Mouse (Mus musculus): Measurements from ENCODE around the gene Sorcs2.

The Sorcs2 gene

DNA sequence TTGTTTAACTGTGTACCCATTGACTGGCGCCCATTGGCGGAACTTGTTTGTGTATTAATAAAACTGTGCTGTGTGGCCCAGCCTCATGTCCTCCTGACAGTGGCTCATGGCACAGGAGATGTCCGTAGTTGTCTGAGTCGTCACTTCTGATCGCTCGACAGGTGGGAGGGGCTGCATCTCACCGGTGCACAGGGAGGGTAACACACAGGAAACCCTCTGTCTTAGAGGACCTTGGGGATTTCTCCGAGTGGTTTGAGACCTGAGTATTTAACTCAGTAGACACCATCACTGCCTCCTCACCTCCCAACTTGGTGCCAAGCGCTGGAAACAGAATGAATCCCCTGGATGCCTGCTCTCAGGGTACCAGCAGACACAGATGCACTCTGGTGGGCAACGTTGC lies 394.1 kb downstream of the Sorcs2 start:
- no peak for DNase-seq (ENCODE audit: low spot score)

DNA sequence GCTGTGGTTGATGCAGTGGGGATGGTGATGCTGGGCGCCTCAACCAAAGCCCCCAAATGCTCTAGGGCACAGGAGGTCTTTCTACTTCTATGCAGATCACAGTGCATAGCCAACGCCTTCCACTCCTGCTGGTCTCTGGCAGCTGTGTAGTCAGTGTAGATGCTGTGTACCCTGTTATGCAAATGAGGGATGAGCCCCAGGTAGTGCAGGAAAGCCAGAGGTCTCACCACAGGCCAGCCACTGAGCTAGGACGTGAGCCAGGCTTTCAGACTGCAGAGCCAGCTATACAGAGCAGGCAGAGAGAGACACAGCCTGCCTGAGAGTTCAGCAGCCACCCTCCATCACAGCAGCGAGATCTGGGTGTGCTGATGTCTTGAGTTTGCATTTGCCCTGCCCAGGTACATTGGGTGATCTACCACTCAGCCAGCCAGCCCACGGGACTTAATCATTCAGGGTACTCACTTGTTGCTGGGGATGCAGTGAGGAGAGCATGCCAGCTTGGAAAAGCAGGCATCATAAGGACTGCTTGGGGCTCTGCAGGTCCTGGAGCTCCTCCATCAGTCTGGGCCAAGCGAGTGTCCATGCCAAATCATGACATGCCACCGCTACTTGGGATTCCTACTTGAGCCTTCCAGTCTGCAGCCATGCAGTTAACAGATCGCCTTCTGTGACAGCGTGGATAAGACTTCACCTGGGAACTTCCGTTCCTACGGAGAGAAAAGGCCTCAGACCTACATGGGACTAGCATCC lies 407.8 kb downstream of the Sorcs2 start:
- DNase-seq (ENCODE audit: low spot score), result no peak

DNA sequence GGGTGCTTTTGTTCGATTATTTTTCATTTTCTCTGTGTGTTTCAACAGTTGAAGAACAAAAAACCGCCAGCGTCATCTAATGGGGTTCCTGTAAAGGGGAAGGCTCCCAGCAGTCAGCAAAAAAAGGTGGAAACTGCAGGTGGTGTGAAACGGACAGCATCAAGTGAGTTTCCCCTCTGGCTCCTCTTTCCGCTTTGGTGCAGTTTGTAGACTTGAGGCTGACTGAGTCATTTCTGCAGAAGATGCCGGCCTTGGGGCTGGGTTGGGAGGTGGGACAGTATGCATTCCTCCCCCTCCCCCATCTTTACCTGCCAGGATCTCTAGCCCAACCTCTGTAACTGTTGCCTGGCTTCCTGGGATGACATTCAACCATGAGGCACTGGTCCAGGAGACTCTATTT lies 408.4 kb downstream of the Sorcs2 start:
- DNase-seq (ENCODE audit: low spot score), result no peak

DNA sequence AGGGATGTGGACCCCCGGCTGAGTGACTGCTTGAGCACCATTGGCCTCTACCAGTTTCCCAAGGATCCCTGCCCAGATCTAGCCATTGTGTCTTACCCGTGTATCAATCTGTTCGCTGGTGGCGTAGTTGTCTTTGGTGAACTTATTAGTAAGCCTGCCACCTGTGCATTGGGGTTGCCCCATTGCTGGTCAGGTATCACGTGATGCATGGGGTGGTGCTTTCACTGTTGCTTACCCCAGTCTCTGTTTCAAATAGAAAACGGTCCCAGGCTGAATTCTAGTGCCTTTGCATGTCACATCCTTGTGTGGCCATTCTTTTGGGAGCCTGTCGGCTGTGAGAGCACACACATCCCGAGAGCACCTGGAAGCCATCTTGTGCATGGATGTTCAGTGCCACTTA lies 409.9 kb downstream of the Sorcs2 start:
- DNase-seq (ENCODE audit: low spot score), result no peak

DNA sequence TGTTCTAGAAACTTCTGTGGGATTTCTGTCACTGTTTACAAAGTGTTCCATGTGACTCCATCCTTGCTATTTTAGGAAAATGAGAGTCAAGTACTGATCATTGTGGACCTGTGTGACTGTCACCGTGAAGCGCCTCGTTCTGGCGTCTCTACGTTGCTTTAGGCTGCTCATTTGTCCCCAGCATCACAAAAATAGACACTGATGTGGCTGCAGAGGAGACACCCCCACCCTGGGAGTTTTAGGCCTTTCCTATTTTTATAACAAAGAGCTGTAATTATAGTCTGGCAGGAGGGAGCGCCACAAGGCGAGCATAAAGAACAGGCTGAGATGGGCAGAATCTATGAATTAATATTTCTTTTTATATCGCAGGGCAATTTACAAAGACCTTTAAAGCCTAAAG lies 412.3 kb downstream of the Sorcs2 start:
- no peak for DNase-seq (ENCODE audit: low spot score)

DNA sequence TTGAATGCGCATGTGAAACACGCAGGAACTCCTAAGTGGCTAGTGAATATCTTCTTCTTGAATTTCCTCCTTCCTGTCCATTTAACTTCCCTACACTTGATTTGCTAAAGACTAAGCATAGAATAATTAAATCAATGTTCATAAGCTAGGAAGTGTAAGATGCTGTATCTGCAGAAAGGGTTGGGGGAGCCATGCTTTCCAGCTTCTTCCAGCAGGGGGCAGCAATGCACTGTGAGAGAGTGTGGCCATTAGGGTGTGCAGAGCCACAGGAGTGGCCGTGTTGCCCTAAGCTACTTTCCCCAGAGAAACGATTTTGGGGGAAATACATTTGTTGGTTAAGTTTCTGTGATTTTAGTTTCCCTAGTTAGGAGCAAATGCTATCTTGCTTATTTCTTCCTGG lies 416.0 kb downstream of the Sorcs2 start:
- peak; percentile 64 for DNase-seq (ENCODE audit: low spot score)

DNA sequence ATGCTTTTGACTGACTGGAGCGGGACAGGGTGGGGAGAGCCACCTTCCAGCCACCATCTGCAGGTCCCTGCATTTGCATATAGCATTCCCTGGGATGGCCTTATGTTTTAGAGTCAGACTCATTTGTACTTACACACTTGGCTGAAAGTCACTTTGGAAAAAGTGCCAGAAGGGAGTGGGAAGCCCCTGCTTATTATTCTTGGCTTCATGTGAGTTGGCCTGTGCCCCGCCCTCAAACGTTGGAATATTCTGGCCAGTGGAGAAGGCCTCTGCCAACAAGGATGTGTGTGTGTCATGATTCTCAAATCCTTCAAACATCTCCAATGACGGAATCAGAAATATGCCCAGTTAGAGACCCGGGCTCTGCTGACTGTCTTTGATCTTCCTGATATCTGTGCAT lies 416.6 kb downstream of the Sorcs2 start:
- DNase-seq (ENCODE audit: low spot score), result no peak

DNA sequence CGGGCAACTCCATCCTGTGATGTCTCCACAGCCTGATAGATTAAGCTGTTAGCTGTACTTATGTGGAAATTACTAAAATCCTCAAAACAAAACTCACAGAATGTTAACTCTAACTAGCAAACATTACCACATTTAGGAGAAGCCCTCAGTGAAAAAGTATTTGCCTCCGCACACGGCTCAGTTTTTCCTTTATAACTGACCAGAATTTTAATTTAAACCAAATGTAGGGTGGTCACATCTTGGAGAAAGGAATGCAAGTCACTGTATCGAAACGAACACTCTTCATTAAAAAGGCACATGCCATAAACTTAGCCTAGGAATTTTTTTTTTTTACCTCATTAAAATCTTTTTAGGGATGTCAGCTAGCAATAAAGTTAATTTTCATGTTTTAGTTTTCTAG lies 417.4 kb downstream of the Sorcs2 start:
- no peak for DNase-seq (ENCODE audit: low spot score)

DNA sequence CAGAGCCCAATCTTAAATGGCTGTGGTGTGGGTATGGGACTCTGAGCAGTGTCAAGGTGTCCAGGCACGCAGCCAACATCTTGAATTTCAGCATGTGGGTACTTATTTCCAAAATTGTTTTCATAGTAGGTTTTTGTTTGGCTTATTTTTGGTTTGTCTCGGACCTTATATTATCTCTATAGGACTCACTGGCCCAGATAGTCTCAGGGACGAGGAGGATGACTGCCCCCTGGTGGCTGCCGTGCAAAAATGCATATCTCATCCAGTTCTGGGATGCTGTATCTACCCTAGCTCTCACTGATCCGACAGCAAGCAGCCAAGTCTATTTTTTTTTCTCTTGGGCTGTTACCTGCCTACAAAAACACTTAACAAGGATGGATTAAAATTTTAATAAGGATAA lies 422.3 kb downstream of the Sorcs2 start:
- peak; percentile 61 for DNase-seq (ENCODE audit: low spot score)

DNA sequence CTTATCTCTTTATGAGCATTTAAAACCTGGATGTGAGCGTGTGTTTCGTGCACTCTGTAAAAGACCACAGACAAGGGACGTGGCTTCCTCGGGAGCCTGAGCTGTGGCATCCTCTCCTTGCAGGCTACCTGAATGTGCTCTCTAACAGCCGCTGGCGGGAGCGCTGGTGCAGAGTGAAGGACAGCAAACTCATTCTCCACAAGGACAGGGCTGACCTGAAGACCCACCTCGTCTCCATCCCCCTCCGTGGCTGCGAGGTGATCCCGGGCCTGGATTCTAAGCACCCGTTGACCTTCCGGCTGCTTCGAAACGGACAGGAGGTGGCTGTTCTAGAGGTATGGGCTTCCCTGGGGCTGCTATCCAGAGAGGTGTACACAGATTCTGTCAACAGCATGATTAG lies 423.7 kb downstream of the Sorcs2 start:
- no peak for DNase-seq (ENCODE audit: low spot score)

DNA sequence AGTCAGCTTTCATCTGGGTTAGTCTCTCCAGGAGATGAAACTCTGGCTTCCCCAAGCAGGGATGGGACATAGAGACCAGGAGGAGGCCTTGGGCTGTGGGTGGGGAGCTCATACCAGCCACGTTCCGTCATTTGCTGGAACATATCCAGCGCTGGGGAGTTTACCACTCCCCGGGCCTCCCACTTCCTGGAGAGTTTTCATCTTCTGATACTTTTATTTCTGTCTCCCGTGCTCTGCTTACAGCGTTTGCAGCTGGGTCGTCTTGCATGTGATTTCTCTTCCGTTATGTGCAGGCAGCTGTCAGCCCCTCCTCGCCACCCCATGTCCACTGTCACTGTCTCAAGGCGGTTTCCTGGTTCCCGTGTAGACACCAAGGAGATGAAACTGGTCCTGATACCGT lies 424.1 kb downstream of the Sorcs2 start:
- DNase-seq (ENCODE audit: low spot score), result peak; percentile 82

DNA sequence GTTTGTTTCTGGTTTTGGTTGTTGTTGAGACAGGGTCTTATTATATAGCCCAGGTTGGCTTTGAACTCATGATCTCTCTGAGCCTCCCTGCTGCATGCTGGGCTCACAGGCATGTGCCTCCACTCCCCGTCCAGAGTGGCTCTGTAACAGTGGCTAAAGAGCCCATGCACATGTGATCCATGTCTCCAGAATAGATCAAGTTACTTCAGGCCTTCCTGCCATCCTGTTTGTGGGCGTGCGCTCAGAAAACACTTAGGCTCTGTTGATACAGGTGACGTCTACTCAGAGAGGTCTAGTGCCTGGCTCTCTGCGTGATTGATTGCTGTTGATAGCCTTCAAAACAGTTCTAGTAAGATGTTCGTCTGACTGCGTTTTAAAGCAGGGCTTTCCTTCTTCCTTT lies 425.2 kb downstream of the Sorcs2 start:
- peak; percentile 43 for DNase-seq (ENCODE audit: low spot score)

DNA sequence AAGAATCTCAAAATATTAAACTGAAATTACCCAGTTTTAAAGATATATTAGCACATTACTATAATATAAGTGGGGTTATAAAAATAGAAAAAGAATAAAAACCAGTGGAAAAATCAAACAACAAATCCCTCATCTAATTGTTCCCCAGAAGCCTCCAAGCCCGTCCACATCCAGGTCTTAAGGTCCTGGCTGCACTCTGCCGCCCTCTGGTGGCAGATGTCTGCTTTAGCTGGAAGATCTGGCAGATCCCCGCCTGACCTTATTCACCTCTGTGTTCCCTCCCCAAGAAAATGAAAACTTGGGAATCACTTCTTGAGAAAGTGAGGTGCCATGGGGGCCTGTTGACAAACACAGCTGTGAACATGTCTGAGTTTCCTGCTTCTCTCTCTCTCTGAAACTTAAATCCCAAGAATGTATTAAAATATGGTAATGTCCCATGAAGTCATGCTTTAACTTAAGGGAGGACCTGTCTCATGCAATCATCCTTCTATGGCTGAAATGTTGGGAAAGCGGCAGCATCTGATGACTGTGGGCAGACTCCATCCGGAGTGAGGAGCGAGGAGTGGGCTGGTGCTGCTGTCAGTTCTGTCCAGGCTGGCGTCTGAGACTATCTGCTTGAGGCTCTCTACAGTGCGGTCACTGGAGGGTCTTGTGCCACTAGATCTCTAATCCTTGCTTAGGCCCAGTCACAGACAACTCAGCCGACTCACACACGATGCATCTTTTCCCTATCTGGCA lies 425.9 kb downstream of the Sorcs2 start:
- peak; percentile 68 for DNase-seq (ENCODE audit: low spot score)

DNA sequence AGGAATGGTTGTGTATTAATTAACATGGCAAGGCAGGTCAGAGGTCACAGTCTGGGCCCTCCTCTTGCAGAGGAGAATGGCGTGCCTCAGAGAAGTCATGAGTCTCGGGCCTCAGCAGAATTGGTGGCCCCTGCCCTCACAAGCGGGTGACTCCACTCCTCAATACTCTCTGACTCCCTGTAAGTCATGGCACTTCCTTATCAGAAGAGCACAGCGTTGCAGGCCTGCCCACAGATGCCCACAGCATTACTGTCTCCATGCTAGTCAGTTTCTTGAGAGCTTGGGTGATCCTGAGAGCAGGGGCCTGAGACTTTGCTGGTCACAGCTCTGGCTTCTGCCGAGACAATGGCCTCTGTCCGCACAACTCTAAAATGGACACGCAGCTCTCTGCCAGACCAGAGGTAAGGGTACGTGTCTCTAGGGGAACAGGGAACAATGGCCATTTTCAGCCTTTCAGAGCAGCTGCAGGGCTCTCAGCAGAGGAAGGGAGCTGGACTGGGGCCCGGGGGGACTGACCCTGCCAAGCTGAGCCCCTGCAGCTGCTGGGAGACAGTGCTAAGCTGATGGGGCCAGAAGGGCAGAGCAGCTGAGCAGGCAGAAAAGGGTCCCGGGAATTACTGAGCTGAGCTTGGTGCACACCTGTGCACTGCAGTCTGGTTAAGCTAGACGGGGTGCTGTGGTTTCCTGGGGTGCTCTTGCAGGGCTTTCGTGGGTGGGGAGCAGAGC lies 427.4 kb downstream of the Sorcs2 start:
- DNase-seq (ENCODE audit: low spot score), result peak; percentile 16

DNA sequence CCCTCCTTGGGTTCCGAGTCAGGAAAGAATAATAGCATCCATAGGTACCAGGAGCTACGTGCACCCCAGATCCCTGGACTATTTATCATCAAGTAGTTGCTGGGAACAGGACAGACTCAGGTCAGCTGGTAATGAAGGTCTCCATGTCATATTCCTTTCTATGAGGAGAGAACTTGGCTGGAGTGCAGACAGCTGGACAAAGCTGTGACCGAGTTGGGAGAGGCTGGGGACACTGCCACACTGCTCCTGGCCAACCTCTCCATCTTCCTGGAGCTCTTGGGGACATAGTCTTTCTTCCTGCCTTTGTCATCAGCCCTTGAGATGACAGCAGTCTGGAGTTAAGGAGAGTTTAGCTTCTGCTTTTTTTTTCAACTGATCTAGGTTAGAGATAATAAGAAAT lies 428.1 kb downstream of the Sorcs2 start:
- no peak for DNase-seq (ENCODE audit: low spot score)
